Mouse (Mus musculus) CD4-positive, CD25-positive, alpha-beta regulatory T cell, adult 4 months (primary cell): ENCODE results near the gene Acer2. TPM values are rescaled to one million over a fixed set of nuclear protein-coding genes. Genes with fewer than 3 reads are reported as not detected.

Experiments used
- ATAC-seq: one replicate; pipeline ENCODE4 v1.8.0; 2017
- polyA plus RNA-seq, 2 experiments: library from polyadenylated mRNA; unstranded; fragments of 100-300 nt; shearing (Covaris generic); gene quantifications; one replicate each; pipeline ENCODE4 v1.2.1; 2017

Gene Acer2
- polyA plus RNA-seq, 2 experiments from 2014 or later = 5.9 to 10.8 TPM

- no peak for ATAC-seq
Observed at GRCm38 (mm10) chr4:86897411-86897810, 23.2 kb downstream of the Acer2 start.

GRCm38 (mm10) chr4:86898791-86899474 lies 24.7 kb downstream of the Acer2 start:
- ATAC-seq = no peak

- ATAC-seq = no peak
Observed at GRCm38 (mm10) chr4:86902351-86902750, 28.2 kb downstream of the Acer2 start.

- peak; percentile 23 for ATAC-seq
Observed at GRCm38 (mm10) chr4:86904969-86905368, 30.8 kb downstream of the Acer2 start.

GRCm38 (mm10) chr4:86905869-86906268 lies 31.7 kb downstream of the Acer2 start:
- no peak for ATAC-seq

GRCm38 (mm10) chr4:86911576-86912341 lies 37.6 kb downstream of the Acer2 start:
- no peak for ATAC-seq

- ATAC-seq = no peak
Observed at GRCm38 (mm10) chr4:86912757-86913156, 38.6 kb downstream of the Acer2 start.

GRCm38 (mm10) chr4:86916062-86916461 lies 41.9 kb downstream of the Acer2 start:
- ATAC-seq = no peak

- no peak for ATAC-seq
Observed at GRCm38 (mm10) chr4:86923476-86924055, 49.4 kb downstream of the Acer2 start.

GRCm38 (mm10) chr4:86924804-86925458 lies 50.7 kb downstream of the Acer2 start:
- peak; percentile 95 for ATAC-seq

GRCm38 (mm10) chr4:86926997-86927396 lies 52.8 kb downstream of the Acer2 start:
- no peak for ATAC-seq

GRCm38 (mm10) chr4:86930101-86930635 lies 56.0 kb downstream of the Acer2 start:
- no peak for ATAC-seq

- ATAC-seq = no peak
Observed at GRCm38 (mm10) chr4:86930636-86931456, 56.6 kb downstream of the Acer2 start.

GRCm38 (mm10) chr4:86933026-86933425 lies 58.8 kb downstream of the Acer2 start:
- no peak for ATAC-seq

GRCm38 (mm10) chr4:86936217-86936616 lies 62.0 kb downstream of the Acer2 start:
- no peak for ATAC-seq

GRCm38 (mm10) chr4:86936706-86937105 lies 62.5 kb downstream of the Acer2 start:
- ATAC-seq = no peak

- ATAC-seq = no peak
Observed at GRCm38 (mm10) chr4:86942656-86943055, 68.5 kb downstream of the Acer2 start.

GRCm38 (mm10) chr4:86943296-86943695 lies 69.1 kb downstream of the Acer2 start:
- no peak for ATAC-seq

GRCm38 (mm10) chr4:86948794-86949193 lies 74.6 kb downstream of the Acer2 start:
- ATAC-seq = no peak

- no peak for ATAC-seq
Observed at GRCm38 (mm10) chr4:86953519-86953918, 79.3 kb downstream of the Acer2 start.

- no peak for ATAC-seq
Observed at GRCm38 (mm10) chr4:86955448-86955847, 81.3 kb downstream of the Acer2 start.
